Mouse (Mus musculus) intestine, embryonic 15.5 days (tissue): ENCODE measurements around the gene Acta1. TPM values are rescaled to one million over a fixed set of nuclear protein-coding genes. Genes with fewer than 3 reads are reported as not detected.

ENCODE experiments used
- ATAC-seq: fragments of 200-750 bp; cut with Nextera tagmentation; 2 replicates; pipeline ENCODE4 v1.8.0; 2017; ENCODE audit warnings: moderate TSS enrichment, moderate library complexity
- H3K27ac ChIP-seq: fragments of 300-500 bp; sonication (generic); 2 replicates; pipeline ENCODE4 v1.5.1; 2015; ENCODE audit warnings: mild to moderate bottlenecking, inconsistent platforms
- H3K27me3 ChIP-seq: fragments of 300-500 bp; sonication (generic); replicated peaks from 2 replicates; pipeline ENCODE4 v1.6.1; 2015; ENCODE audit warnings: inconsistent platforms
- H3K36me3 ChIP-seq: fragments of 300-500 bp; sonication (generic); 2 replicates; pipeline ENCODE4 v1.6.1; 2015; ENCODE audit warnings: inconsistent platforms
- H3K4me1 ChIP-seq: fragments of 300-500 bp; sonication (generic); replicated peaks from 2 replicates; pipeline ENCODE4 v1.6.1; 2015; ENCODE audit warnings: inconsistent platforms
- H3K4me2 ChIP-seq: fragments of 300-500 bp; sonication (generic); replicated peaks from 2 replicates; pipeline ENCODE4 v1.6.1; 2015; ENCODE audit warnings: mild to moderate bottlenecking, inconsistent platforms
- H3K4me3 ChIP-seq: fragments of 300-500 bp; sonication (generic); replicated peaks from 2 replicates; pipeline ENCODE4 v1.5.1; 2015; ENCODE audit warnings: inconsistent platforms
- H3K9ac ChIP-seq: fragments of 300-500 bp; sonication (generic); 2 replicates; pipeline ENCODE4 v1.6.1; 2015; ENCODE audit warnings: inconsistent platforms
- H3K9me3 ChIP-seq: fragments of 300-500 bp; sonication (generic); 2 replicates; pipeline ENCODE4 v1.6.1; 2016; ENCODE audit warnings: inconsistent platforms
- WGBS: fragments of 180-500 bp; shearing (Covaris S2); methylation state at CpG from one replicate; pipeline ENCODE4 v1.1.7; 2015; 5-methylcytosine and 5-hydroxymethylcytosine counted together
- polyA plus RNA-seq: library from polyadenylated mRNA; unstranded; fragments of >200 nt; fragmentation: Nextera tagmentation; extraction: Ambion mirVana; gene quantifications from 2 replicates; pipeline ENCODE4 v1.2.1, GENCODE M21; 2015

Gene Acta1
- polyA plus RNA-seq: 6.3 and 22.2 TPM in 2 replicates

DNA sequence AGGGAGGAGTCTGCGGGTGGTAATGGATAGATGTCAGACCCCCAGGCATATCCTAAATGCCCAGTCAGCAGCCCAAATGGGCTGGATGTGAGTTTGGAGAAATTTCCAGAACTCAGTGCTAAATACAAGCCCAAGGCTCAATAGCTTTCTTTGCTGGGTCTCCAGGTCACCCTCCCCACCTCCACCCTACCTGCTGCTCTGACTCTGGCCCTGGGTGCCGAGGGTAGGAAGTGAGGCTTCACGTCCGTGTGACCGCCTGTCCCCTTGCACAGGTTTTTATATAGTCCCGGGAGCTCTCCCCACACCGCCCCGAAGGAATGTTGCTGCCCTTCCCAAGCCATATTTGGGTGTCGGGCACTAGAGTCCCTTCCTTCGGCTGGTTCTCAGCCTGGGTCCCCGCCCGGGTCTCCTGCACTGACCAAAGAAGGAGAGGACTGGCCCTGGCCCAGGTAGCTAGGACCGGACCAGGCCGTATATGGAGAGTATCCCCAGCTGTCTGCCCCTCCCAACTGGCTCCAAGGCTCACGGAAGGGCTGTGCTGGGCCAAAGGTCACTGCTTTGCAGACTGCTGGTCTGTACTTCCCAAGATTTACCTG, at the start of gene Acta1:
TSS of gene Acta1 (minus strand) at position 250 of the 596 bp plus-strand sequence.
- WGBS: 24% methylated on average over 15 of the region's 15 CpGs
- Histone ChIP-seq H3K4me3 (no peak within 1 kb of the TSS), H3K36me3 (no peaks in the 10 kb centered on the region), H3K4me1 (0 out of 2 replicates have a peak, but pooled peaks cover 14% of the 10 kb centered on the region), H3K9ac (no peak within 1 kb of the TSS), H3K27ac (no peak within 1 kb of the TSS), H3K27me3 (peaks cover 61% of the 10 kb centered on the region), H3K9me3 (no peaks in the 10 kb centered on the region), H3K4me2 (peak within 1 kb of the TSS; percentile 22)
- 0 out of 2 replicates have a peak, but pooled peaks have one; percentile 31 for ATAC-seq

DNA sequence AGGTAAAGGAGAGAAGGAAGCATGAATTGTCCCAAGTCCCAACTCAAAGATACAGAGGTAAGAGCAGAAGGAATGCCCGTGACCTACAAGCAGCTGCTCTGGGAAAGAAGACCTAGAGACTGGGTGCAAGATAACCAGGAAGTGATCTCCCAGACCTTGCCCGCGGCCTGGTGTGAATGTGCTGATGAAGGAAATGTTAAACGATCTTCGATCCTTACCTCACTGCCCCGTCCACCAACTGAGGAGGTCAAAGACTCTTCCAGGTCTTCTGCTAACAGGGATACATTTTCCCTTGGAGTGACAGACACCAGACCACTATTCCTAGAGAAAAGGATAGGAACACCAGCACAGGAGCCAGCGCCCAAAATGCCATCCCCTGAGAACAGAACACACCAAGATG, 34.5 kb upstream of the Acta1 start:
- Histone ChIP-seq H3K4me3 (no peak overlapping the region), H3K36me3 (peaks cover 28% of the 10 kb centered on the region), H3K9ac (no peak overlapping the region), H3K27ac (no peak overlapping the region), H3K4me1 (no peaks in the 10 kb centered on the region), H3K4me2 (no peak overlapping the region), H3K27me3 (no peaks in the 10 kb centered on the region), H3K9me3 (no peaks in the 10 kb centered on the region)
- 92% methylated on average over 7 of the region's 7 CpGs for WGBS
- ATAC-seq: no peak

DNA sequence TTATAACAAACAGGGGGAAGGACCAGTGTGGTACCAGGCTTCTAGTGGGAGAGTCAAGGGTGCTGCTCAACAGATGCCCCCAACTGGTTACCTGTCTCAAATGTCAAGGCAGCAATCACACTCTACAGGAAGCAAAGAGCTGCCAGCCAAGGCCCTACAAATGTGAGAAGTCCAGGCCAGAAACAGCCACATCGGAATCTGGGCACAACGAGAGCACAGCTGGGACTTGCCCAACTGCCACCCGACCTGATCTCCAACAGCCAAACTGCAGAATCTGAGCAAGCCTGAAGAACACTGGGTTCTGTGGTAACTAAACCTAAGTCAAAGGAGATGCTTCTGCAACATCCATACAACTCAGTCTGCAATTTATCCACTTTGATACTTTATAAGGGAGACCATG, 31.1 kb upstream of the Acta1 start:
- Histone ChIP-seq H3K4me2 (no peak overlapping the region), H3K36me3 (peaks cover 50% of the 10 kb centered on the region), H3K4me3 (no peak overlapping the region), H3K4me1 (no peaks in the 10 kb centered on the region), H3K27me3 (no peaks in the 10 kb centered on the region), H3K9me3 (no peaks in the 10 kb centered on the region), H3K9ac (no peak overlapping the region), H3K27ac (no peak overlapping the region)
- 85% methylated on average over 3 of the region's 3 CpGs for WGBS
- no peak for ATAC-seq

DNA sequence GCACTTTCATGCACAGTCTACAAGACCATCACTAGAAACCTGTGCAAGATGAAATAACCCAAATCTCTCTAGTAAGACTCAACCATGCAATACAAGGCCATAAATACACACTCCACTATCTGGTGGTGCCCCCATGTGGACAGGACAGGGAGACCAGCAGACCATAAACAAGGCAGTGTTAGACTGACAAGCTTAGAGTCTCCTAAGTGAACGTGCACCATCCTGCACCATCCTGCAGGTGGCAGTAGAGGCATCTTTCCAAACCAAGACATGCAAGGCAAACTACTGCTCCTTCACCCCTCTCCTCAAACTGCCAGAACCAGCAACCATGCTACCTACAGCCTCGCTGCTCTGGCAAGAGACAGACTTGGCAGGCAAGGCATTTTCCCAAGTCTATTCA, 30.2 kb upstream of the Acta1 start:
- no peak overlapping the region for H3K27ac ChIP-seq
- H3K36me3 ChIP-seq: peaks cover 44% of the 10 kb centered on the region
- H3K4me3 ChIP-seq: no peak overlapping the region
- H3K4me2 ChIP-seq: no peak overlapping the region
- ATAC-seq: peak; percentile 77
- no peaks in the 10 kb centered on the region for H3K27me3 ChIP-seq
- no peaks in the 10 kb centered on the region for H3K9me3 ChIP-seq
- no peak overlapping the region for H3K9ac ChIP-seq
- no peaks in the 10 kb centered on the region for H3K4me1 ChIP-seq
- WGBS: 9% methylated on average over 2 of the region's 2 CpGs

DNA sequence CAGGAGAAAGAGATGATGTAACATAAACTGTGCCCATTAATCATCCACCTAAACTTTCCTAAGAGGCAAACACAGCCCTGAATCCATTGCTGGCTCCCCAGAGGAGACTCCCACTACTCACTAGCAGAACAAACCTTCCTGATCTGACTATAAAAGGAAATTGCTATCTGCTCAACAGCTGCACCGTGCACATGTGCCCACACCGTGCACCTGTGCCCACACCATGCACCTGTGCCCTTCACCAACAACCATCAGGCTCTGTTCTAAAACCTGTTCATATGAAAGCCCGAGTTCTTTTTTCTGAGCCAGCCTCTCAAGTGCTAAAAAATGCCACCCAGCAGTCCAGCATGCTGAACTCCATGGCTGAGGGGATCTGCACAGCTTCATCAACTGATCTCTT, 20.1 kb upstream of the Acta1 start:
- Histone ChIP-seq H3K36me3 (peaks cover 28% of the 10 kb centered on the region), H3K9ac (no peak overlapping the region), H3K27ac (no peak overlapping the region), H3K9me3 (no peaks in the 10 kb centered on the region), H3K4me3 (no peak overlapping the region), H3K4me1 (no peaks in the 10 kb centered on the region), H3K4me2 (no peak overlapping the region), H3K27me3 (no peaks in the 10 kb centered on the region)
- no peak for ATAC-seq
- WGBS: 97% methylated on average over 3 of the region's 3 CpGs

DNA sequence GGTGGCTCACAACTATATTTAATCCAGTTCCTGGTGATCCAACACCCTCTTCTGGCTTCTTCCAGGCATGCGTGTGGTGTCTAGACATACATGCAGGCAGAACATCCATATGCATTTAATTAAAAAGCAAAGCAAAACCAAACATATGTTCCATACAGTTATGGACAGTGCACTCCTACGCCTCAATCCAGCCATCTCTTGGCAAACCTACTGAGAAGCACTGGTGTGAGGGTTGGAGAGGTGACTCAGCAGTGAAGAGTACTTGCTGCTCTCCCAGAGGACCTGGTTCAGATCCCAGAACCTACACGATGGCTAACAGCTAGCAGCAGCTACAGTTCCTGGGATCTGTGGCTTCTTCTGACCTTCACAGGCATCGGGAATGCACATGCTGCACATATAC, 17.7 kb upstream of the Acta1 start:
- Histone ChIP-seq H3K27ac (no peak overlapping the region), H3K4me1 (no peaks in the 10 kb centered on the region), H3K9ac (no peak overlapping the region), H3K4me2 (no peak overlapping the region), H3K36me3 (peaks cover 23% of the 10 kb centered on the region), H3K4me3 (no peak overlapping the region), H3K27me3 (no peaks in the 10 kb centered on the region), H3K9me3 (no peaks in the 10 kb centered on the region)
- ATAC-seq: no peak
- WGBS: 87% methylated on average over 4 of the region's 4 CpGs

DNA sequence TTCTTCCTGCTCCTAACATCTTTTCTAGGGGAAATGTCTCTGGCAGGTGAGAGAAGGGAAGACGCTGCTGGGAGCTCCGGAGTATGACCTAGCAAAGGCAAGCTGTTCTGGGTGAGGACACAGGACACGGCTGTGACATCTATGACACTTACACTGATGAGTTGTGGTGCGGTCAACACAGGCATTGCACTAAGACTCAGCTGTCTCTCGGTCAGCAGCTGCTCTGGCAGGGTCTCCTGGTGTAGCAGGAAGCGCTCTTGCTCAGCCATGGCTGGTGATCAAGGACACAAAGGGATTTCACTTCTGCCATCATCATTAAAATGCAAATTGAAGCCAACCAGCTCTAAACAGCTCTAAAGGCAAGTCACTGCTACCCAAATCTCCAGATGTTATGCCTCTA, 13.1 kb upstream of the Acta1 start:
- H3K9ac ChIP-seq: no peak overlapping the region
- no peak overlapping the region for H3K27ac ChIP-seq
- no peak overlapping the region for H3K4me3 ChIP-seq
- no peaks in the 10 kb centered on the region for H3K4me1 ChIP-seq
- WGBS: 87% methylated on average over 6 of the region's 6 CpGs
- no peaks in the 10 kb centered on the region for H3K27me3 ChIP-seq
- H3K9me3 ChIP-seq: no peaks in the 10 kb centered on the region
- peaks cover 36% of the 10 kb centered on the region for H3K36me3 ChIP-seq
- ATAC-seq: no peak
- H3K4me2 ChIP-seq: no peak overlapping the region

DNA sequence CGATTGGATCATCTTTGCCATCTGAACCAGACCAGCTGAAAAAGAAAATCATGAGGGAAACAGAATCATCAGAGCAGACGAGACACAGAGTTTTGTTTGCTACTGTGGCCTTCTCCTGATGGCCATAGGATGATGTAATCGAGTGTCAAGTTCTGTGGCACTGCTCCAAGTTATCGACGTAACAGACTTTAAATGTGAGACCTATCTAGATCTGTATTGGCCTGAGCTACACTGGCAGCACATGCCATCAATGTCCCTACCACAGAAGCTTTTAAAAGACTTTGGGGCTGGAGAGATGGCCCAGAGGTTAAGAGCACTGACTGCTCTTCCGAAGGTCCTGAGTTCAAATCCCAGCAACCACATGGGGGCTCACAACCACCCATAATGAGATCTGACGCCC, 8.1 kb upstream of the Acta1 start:
- Histone ChIP-seq H3K4me3 (no peak overlapping the region), H3K27ac (no peak overlapping the region), H3K36me3 (peaks cover 38% of the 10 kb centered on the region), H3K4me1 (no peaks in the 10 kb centered on the region), H3K27me3 (no peaks in the 10 kb centered on the region), H3K9me3 (no peaks in the 10 kb centered on the region), H3K4me2 (no peak overlapping the region), H3K9ac (no peak overlapping the region)
- ATAC-seq: no peak
- WGBS: 80% methylated on average over 7 of the region's 7 CpGs

DNA sequence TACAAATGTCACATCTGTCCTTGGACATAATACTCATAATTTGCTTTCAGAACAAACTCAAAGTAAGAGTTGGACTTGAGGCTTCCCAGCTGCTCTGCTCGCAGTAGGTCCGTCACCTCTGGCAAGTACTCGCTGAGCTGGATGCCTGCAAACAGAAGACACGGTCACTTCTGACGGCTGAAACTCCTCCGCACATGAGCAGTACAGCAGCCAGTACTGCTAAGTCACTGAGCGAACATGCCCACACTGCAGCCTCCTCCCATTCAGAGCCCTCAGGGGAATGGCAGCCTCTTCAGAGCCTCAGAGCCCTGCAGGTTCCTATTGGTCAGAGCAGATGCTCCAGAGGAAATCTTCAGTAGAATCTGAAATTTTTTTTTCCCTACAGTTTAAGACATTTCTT, 4.8 kb upstream of the Acta1 start:
- no peak overlapping the region for H3K9ac ChIP-seq
- no peak overlapping the region for H3K4me3 ChIP-seq
- peaks cover 19% of the 10 kb centered on the region for H3K27me3 ChIP-seq
- H3K4me1 ChIP-seq: 0 out of 2 replicates have a peak, but pooled peaks cover 5% of the 10 kb centered on the region
- no peak overlapping the region for H3K27ac ChIP-seq
- no peaks in the 10 kb centered on the region for H3K9me3 ChIP-seq
- no peak for ATAC-seq
- WGBS: 85% methylated on average over 7 of the region's 7 CpGs
- H3K4me2 ChIP-seq: no peak overlapping the region
- peaks cover 32% of the 10 kb centered on the region; the same call in 1 of the 2 replicates for H3K36me3 ChIP-seq

DNA sequence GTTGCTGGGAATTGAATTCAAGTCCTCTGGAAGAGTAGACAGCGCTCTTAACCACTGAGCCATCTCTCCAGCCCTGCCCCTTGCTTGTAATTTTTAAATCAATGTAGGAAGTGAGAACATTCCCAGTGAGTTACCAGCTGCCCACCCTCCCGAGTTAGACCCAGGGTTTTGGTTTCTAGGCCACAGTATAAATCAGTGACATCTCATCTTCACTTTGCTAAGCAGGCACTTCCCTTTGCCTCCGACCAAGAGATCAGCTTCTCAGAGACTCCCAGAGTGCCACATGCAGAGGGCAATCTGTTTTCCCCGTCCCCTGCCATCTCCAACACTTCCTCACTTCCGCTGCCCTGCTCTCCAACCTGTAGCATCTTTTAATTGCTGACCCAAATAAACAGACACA, 4.0 kb upstream of the Acta1 start:
- WGBS: 84% methylated on average over 5 of the region's 5 CpGs
- Histone ChIP-seq H3K27me3 (peaks cover 27% of the 10 kb centered on the region), H3K4me3 (no peak overlapping the region), H3K36me3 (peaks cover 24% of the 10 kb centered on the region; the same call in 1 of the 2 replicates), H3K4me1 (0 out of 2 replicates have a peak, but pooled peaks cover 5% of the 10 kb centered on the region), H3K9me3 (no peaks in the 10 kb centered on the region), H3K9ac (no peak overlapping the region), H3K27ac (no peak overlapping the region), H3K4me2 (no peak overlapping the region)
- ATAC-seq: no peak

DNA sequence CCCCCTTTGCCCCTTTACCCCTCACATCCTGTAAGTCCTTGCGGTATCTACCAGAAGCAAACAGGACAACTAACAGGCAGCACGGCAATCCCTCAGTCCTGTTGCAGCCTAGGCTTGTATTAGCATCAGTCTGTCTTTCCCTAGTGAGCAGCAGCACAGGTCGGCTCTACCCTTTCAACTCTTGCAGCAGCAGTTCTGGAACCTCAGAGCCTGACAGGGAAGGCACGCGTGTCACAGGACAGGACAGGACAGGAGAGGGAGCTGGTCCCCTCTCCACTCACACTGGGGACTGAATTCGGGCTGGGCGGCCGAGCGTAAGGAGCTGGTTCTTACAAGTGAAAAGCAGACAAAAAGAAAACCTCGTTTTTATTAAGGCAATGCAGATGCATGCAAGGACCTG, 2.2 kb upstream of the Acta1 start:
- Histone ChIP-seq H3K27me3 (peaks cover 45% of the 10 kb centered on the region), H3K4me1 (0 out of 2 replicates have a peak, but pooled peaks cover 10% of the 10 kb centered on the region), H3K9me3 (no peaks in the 10 kb centered on the region), H3K36me3 (peaks cover 10% of the 10 kb centered on the region; the same call in 1 of the 2 replicates), H3K9ac (no peak overlapping the region), H3K27ac (no peak overlapping the region), H3K4me2 (peak overlapping the region; percentile 7; the same call in 1 of the 2 replicates), H3K4me3 (no peak overlapping the region)
- 54% methylated on average over 10 of the region's 10 CpGs for WGBS
- ATAC-seq: no peak

DNA sequence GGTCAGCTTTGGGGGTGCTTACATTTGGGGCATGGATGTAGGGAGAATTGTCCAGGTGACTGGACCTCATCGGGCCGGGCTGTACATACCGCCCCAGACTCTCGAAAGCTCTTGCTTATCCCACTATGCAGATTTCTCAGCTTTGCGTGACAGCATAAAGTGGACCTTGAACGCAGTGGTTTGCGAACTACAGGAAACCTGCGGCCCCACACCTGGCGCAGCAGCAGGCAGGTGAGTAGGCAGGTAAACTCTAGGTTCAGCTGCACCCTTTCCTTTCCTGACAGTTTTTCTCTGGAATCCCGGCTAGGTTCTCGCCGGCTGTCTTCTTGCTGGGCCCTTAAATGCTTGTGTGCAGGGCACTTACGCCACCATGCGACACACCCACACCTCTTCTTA, 1.8 kb upstream of the Acta1 start:
- ATAC-seq: peak; percentile 41; the same call in 1 of the 2 replicates
- H3K27ac ChIP-seq: no peak overlapping the region
- 43% methylated on average over 14 of the region's 14 CpGs for WGBS

More for the DNA sequence above, 1.8 kb upstream of the Acta1 start:
- Histone ChIP-seq H3K36me3 (peaks cover 8% of the 10 kb centered on the region; the same call in 1 of the 2 replicates), H3K27me3 (peaks cover 49% of the 10 kb centered on the region), H3K4me1 (0 out of 2 replicates have a peak, but pooled peaks cover 14% of the 10 kb centered on the region), H3K9me3 (no peaks in the 10 kb centered on the region), H3K9ac (no peak overlapping the region), H3K4me2 (peak overlapping the region; percentile 7; the same call in 1 of the 2 replicates), H3K4me3 (no peak overlapping the region)
